Mouse (Mus musculus): ENCODE data around the gene Atxn7l2.
A peak's percentile ranks its signal among the peaks of the same experiment; 100 is the strongest.

Atxn7l2 gene

DNA sequence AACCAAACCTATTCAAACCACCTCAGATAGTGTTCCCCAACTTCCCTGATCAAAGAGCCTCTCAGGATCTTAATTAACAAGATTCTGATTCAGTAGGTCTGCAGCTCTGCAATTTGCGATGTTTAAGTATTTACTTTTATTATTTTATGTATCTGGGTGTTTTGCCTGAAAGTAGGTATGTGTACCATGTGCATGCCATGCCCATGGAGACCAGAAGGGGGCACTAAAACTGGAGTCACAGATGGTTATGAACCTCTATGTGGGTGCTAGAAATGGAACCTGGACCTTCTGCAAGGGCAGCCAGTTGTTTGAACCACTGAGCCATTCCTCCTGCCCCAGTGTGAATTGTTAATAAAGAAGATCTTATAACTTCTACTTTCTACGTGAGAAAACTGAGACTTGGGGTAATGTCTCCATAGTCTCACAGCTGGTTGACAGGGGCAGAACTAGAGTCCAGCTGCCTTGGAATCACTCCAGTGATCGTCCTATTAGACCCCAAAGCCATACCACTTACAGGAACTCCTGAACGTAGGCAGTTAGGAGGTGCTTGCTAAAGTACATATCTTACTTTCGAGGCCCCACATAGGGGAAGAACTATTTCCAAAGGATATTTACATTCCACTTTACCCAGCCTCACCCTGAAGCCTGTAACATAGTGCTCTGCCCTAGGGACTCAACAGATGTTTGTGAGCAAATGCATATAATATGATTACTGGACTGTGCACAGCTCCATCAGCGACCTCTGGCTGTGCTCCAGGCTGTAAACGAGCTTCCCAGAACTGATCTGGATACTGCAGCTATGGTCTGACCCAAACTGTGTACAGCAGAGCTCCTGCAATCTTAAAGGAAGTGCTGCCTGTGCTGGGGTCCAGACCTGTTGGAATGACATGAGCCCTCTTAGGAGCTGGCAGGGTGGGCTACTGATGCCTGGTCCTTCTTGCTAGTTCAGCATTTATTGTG is 31.7 kb downstream of the Atxn7l2 start:
- DNase-seq (ENCODE audit: low spot score), result no peak

DNA sequence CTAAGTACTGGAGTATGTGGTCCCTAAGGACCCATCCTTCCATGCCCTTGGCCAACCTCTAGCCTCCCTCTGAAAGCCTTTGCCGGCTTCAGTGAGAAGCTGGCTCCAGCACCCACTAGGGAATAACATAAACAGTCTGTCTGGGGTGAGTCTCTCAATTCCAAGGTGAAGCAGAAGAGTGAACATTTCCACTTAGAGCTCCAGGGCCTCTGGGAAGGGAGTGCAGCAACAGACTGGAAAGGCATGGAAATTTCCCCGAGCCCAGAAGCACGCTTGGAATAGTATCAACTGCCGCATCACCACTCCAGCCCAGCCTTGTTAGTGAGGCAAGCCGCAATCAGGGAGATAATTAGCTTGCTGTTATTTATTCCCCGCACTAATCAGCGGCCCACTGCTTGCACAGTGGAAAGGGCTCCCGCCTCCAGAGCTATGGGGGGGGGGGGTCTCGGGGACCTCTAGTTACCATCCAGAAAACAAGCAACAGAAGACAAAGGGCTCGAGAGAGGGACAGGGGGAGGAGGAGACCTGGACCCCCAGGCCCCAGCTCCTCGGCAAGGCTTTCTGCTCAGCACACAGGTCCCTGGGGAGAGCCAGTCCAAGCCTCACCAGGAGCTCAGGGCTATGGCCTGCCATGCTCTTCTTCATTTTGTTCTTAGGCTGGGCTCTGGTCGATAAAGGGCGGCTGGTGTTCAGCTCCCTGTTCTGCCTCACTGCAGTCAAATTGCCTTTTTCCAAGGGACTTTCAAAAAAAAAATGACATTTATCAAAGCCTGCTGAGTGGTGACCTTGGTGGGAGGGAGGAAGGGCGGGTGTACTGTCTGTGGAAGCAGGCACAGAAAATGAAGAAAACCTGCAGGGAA is 35.8 kb downstream of the Atxn7l2 start:
- no peak for DNase-seq (ENCODE audit: low spot score)

GRCm38 (mm10) chr3:108169199-108169598 is 41.5 kb downstream of the Atxn7l2 start:
- no peak for DNase-seq (ENCODE audit: low spot score)

- no peak for DNase-seq (ENCODE audit: low spot score)
These were observed 43.2 kb downstream of the Atxn7l2 start for GRCm38 (mm10) chr3:108167499-108167898.

GRCm38 (mm10) chr3:108166486-108167211 is 44.1 kb downstream of the Atxn7l2 start:
- no peak for DNase-seq (ENCODE audit: low spot score)

GRCm38 (mm10) chr3:108165532-108166315 is 45.0 kb downstream of the Atxn7l2 start:
- no peak for DNase-seq (ENCODE audit: low spot score)

DNA sequence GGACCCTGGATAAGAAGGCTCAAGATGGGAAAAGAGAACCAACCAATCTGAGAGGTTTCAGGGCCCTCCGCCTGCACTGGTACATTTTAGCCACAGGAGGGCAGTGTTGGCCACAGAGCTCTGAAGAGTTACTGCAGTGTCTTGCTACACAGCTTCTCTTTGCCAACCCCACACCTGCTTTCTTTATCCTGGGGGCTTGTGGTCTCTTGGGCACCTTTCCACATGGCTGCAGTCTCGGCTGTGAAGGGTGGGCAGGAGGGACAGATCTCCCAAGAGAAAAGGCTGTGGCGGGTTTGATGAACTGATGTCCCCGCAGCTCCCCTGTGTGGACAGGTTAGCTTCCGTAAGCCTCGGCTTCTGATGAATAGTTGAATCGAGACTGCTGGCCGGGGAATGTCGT is 45.9 kb downstream of the Atxn7l2 start:
- DNase-seq (ENCODE audit: low spot score), result peak; percentile 65

GRCm38 (mm10) chr3:108164091-108164490 is 46.6 kb downstream of the Atxn7l2 start:
- no peak for DNase-seq (ENCODE audit: low spot score)

DNA sequence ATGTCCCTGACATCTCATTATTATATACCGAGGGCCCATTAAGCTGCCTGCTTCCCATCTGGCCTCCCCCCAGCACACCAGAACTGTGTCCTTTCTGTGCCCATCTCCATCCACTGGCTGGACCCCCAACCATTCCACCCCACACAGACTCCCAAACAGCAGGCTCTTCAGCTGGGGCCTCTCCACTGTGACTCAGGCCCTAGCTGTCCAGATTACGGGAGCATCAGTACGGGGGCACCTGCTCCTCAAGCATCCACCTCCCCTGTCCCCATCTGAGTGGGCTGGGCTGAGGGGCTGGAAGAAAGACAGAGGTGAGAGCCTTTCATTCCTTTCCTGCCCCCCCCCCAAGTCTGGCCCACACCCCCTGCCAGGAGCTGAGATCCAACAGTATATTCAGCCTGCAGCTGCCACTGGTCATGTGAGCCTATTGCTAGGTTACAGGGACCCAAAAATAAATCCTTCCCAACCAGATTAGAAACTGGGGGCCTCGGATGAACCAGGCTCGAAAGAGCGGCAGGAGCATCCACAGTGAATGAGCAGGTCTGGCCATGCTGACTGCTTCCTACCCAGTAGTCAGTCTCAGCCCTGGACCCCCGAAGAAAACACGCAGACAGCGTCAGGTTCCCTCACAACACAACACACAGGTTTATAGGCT is 52.2 kb downstream of the Atxn7l2 start:
- no peak for DNase-seq (ENCODE audit: low spot score)

DNA sequence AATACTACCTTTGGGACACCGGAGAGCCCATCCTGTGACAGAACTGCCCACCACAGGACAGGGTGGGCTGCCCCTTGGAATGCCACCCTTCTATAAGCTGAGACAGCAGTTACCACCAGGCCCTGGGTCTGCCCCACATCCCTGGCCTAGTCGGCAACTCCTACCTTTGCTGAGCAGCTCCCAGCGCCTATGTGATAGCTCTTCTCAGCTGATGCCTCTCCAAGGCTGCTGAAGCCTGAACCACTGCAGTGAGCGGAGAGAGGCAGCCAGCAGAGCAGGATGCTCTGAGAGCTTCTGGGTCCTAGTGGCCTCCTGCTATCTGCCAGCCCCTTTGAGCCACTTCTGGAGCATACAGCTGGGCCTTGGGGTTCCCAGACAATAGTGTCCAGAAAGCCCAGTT is 56.1 kb downstream of the Atxn7l2 start, which contains the start of gene Gpr61:
Gpr61 (minus strand) TSS at position 227 of the 400 bp plus-strand sequence.
- no peak for DNase-seq (ENCODE audit: low spot score)

- DNase-seq (ENCODE audit: low spot score), result no peak
These were observed 58.4 kb downstream of the Atxn7l2 start for GRCm38 (mm10) chr3:108152290-108152689.
